Mouse (Mus musculus): ENCODE data around the gene Lcat.

GRCm38 (mm10) chr8:105893339-105893738, 49.8 kb downstream of the Lcat start, which contains the start of gene Nrn1l:
- peak; percentile 27 for TF ChIP-seq CTCF (IDR thresholded peaks at IDR 0.05)
- TF ChIP-seq EP300 (IDR thresholded peaks at IDR 0.05) = no peak

Data from lung, postnatal 0 days (tissue).